Mouse (Mus musculus) erythroblast, embryonic 14.5 days (primary cell): Measurements from ENCODE around the gene Chchd3. TPM values are rescaled to one million over a fixed set of nuclear protein-coding genes. Genes with fewer than 3 reads are reported as not detected.

ENCODE experiments used
- H3K27me3 ChIP-seq: 2 replicates; pipeline ENCODE4 v1.6.1; 2012; ENCODE audit warnings: inconsistent platforms; ENCODE audit not compliant: control insufficient read depth
- H3K36me3 ChIP-seq: 2 replicates; pipeline ENCODE4 v1.6.1; 2012; ENCODE audit warnings: mild to moderate bottlenecking, inconsistent platforms; ENCODE audit not compliant: control insufficient read depth
- H3K4me1 ChIP-seq: 2 replicates; pipeline ENCODE4 v1.6.1; 2012; ENCODE audit warnings: inconsistent platforms; ENCODE audit not compliant: control insufficient read depth
- H3K4me3 ChIP-seq: replicated peaks from 2 replicates; pipeline ENCODE3; 2012; ENCODE audit warnings: moderate library complexity, mild to moderate bottlenecking, inconsistent platforms
- H3K9me3 ChIP-seq: 2 replicates; pipeline ENCODE4 v1.6.1; 2012; ENCODE audit warnings: low read length, inconsistent platforms, mixed read lengths; ENCODE audit not compliant: control insufficient read depth
- GATA1 ChIP-seq: IDR thresholded peaks from 2 replicates; pipeline ENCODE4 v1.6.1; 2012; ENCODE audit warnings: low read length, inconsistent platforms, mixed read lengths
- TAL1 ChIP-seq: IDR thresholded peaks from 3 replicates; pipeline ENCODE4 v1.6.1; 2012; ENCODE audit warnings: low read length, inconsistent platforms, mixed read lengths
- polyA plus RNA-seq: library from polyadenylated mRNA; stranded (reverse); fragments of >175 nt; gene quantifications from 2 replicates; pipeline ENCODE4 v1.2.3, GENCODE M21; 2012

The Chchd3 gene
- polyA plus RNA-seq, 1 experiment: 13.0 TPM

DNA sequence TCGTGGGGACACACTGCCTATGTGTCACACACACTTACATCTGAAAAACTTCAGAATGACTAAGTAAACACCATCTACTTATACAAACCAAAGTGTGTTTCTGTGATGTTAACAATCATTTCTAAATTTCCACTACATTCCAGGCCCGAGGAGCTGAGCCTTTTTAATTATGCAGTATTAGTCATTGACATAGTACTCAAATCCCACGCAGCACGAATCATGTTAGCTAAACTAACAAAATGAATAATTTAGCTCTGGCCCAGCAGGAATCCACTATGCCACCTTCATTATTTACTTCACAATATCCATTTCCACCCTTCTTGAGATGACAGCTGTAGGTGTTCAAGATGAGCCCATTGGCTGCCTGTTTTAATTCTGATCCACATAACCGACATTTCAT lies 76.2 kb downstream of the Chchd3 start:
- no peaks in the 10 kb centered on the region for H3K9me3 ChIP-seq
- H3K27me3 ChIP-seq: no peaks in the 10 kb centered on the region

GRCm38 (mm10) chr6:32981253-32981652 lies 78.8 kb downstream of the Chchd3 start:
- H3K4me1 ChIP-seq: peaks cover 2% of the 10 kb centered on the region
- H3K36me3 ChIP-seq: peaks cover 2% of the 10 kb centered on the region; the same call in 1 of the 2 replicates
- TF ChIP-seq TAL1: no peak
- no peaks in the 10 kb centered on the region for H3K27me3 ChIP-seq
- H3K4me3 ChIP-seq: no peak overlapping the region
- no peaks in the 10 kb centered on the region for H3K9me3 ChIP-seq

More for the DNA sequence above, 76.2 kb downstream of the Chchd3 start:
- Histone ChIP-seq H3K36me3 (peaks cover 2% of the 10 kb centered on the region), H3K4me1 (peaks cover 9% of the 10 kb centered on the region), H3K4me3 (no peak overlapping the region)
- TF ChIP-seq GATA1 (no peak), TAL1 (no peak)

GRCm38 (mm10) chr6:32978811-32979210 lies 81.2 kb downstream of the Chchd3 start:
- Histone ChIP-seq H3K36me3 (peaks cover 2% of the 10 kb centered on the region; the same call in 1 of the 2 replicates), H3K4me3 (no peak overlapping the region), H3K4me1 (peaks cover 10% of the 10 kb centered on the region), H3K9me3 (no peaks in the 10 kb centered on the region), H3K27me3 (no peaks in the 10 kb centered on the region)
- TF ChIP-seq GATA1 (no peak), TAL1 (no peak)

GRCm38 (mm10) chr6:32971926-32972325 lies 88.1 kb downstream of the Chchd3 start:
- no peaks in the 10 kb centered on the region for H3K27me3 ChIP-seq
- peaks cover 8% of the 10 kb centered on the region for H3K4me1 ChIP-seq
- no peak overlapping the region for H3K4me3 ChIP-seq
- no peak for TF ChIP-seq GATA1
- no peak for TF ChIP-seq TAL1
- H3K9me3 ChIP-seq: no peaks in the 10 kb centered on the region
- H3K36me3 ChIP-seq: peaks cover 15% of the 10 kb centered on the region

DNA sequence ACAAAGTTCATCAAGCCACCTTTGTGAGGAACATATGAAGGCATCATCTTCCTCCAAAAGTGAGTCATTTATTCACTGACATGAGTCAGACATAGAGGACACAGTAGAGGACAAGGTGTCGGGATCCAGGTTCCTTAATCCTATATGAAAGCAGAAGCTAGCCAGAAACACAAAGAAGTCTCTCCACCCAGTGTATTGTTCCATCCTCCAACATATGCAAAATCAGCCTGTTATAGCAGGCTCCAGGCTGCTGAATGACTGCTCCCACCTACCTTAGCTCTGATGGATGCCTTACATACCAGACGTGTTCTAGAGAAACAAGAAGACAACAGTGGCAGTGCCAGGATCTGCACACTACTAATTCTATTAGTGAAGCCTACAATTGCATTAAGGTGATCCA lies 91.1 kb downstream of the Chchd3 start:
- peaks cover 30% of the 10 kb centered on the region for H3K36me3 ChIP-seq
- no peak overlapping the region for H3K4me3 ChIP-seq
- no peaks in the 10 kb centered on the region for H3K27me3 ChIP-seq
- no peak for TF ChIP-seq GATA1
- TF ChIP-seq TAL1: no peak
- H3K9me3 ChIP-seq: no peaks in the 10 kb centered on the region
- H3K4me1 ChIP-seq: no peaks in the 10 kb centered on the region; the same call in none of the 2 replicates

DNA sequence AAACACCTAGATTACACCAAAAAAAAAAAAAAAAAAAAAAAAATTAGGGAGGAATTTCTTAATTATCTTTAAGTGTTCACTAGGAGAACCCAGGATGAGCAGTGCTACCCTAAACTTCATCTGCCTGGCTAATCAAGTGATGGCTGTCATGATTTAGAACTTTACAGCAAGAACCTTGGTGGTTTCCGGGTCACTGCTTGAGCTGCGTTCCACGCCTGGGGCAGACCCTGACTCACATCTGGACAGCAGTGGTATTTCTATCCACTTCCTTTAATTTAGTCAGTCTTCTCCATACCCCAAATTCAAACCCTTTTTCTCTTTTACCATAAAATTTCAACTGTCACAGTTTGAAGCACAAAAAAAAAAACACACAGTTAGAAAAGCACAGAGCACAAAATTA lies 98.0 kb downstream of the Chchd3 start:
- TF ChIP-seq TAL1 (no peak), GATA1 (no peak)
- Histone ChIP-seq H3K9me3 (no peaks in the 10 kb centered on the region), H3K4me3 (no peak overlapping the region), H3K27me3 (no peaks in the 10 kb centered on the region), H3K4me1 (no peaks in the 10 kb centered on the region; the same call in 1 of the 2 replicates), H3K36me3 (peaks cover 20% of the 10 kb centered on the region)

DNA sequence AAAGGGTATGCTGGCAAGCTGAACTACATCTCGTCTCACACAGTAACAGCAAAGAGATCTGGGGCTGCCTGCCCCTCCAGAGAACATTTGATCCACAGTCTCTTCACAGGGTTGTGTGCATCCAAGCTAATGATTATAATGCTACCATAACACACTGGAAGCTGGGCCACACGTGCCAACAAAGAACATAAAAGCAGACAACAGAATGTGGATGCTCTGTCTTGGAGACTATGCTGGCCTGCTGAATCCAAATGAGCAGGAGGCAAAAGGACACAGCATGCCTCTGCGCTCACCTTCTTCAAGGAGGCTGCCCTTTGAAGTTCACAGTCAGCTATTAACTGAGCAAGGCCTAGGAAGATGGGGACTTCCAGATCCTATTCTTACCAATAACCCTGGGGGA lies 98.6 kb downstream of the Chchd3 start:
- Histone ChIP-seq H3K9me3 (no peaks in the 10 kb centered on the region), H3K27me3 (no peaks in the 10 kb centered on the region), H3K4me1 (no peaks in the 10 kb centered on the region; the same call in 1 of the 2 replicates), H3K36me3 (peaks cover 14% of the 10 kb centered on the region), H3K4me3 (no peak overlapping the region)
- no peak for TF ChIP-seq TAL1
- no peak for TF ChIP-seq GATA1

- Histone ChIP-seq H3K9me3 (no peaks in the 10 kb centered on the region), H3K4me1 (no peaks in the 10 kb centered on the region; the same call in 1 of the 2 replicates), H3K36me3 (peaks cover 7% of the 10 kb centered on the region), H3K4me3 (no peak overlapping the region), H3K27me3 (no peaks in the 10 kb centered on the region)
- TF ChIP-seq GATA1 (no peak), TAL1 (no peak)
These were observed 100.1 kb downstream of the Chchd3 start for GRCm38 (mm10) chr6:32959816-32960550.

DNA sequence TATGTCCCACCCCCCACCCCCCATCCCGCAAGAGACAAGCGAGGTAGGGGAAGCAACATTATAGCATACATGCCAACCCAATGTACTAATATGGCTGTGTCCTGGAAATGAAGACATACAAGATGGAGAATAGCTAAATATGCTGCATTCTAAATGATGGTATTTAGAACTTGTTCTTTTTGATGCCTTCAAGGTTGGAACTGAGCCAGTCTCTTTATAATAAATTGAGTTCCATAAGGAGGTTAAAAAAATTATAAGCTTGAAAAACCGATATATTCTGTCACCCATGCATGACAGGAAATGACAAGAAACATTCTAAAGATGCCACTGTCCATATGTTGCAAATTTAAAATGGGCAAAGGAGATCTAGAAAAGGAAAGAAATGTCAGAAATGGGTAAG lies 104.6 kb downstream of the Chchd3 start:
- H3K9me3 ChIP-seq: no peaks in the 10 kb centered on the region
- no peak for TF ChIP-seq TAL1
- no peak for TF ChIP-seq GATA1
- peaks cover 2% of the 10 kb centered on the region; the same call in 1 of the 2 replicates for H3K36me3 ChIP-seq
- no peaks in the 10 kb centered on the region; the same call in 1 of the 2 replicates for H3K4me1 ChIP-seq
- H3K4me3 ChIP-seq: no peak overlapping the region
- H3K27me3 ChIP-seq: no peaks in the 10 kb centered on the region

DNA sequence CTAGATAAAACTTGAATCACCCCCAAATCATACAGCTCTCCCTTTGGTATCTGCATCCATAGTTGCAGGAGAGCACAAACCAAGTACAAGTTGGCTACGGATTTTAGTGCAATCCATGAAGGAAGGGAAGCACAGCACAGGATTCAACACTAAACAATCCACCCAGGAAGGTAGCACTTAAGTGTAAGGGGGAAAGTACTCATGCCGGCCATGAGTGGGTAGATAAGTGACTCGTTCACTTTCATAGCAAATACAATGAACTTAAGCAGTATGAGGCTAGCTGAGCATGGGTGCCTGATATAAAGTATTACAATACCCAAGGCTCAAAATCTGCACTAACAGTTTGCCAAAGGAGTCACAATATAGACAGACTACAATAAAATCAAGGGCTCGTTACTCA lies 109.1 kb downstream of the Chchd3 start:
- Histone ChIP-seq H3K27me3 (no peaks in the 10 kb centered on the region), H3K4me1 (peaks cover 8% of the 10 kb centered on the region), H3K9me3 (no peaks in the 10 kb centered on the region), H3K36me3 (peaks cover 2% of the 10 kb centered on the region; the same call in 1 of the 2 replicates), H3K4me3 (no peak overlapping the region)
- TF ChIP-seq GATA1: no peak
- TF ChIP-seq TAL1: no peak
